Mouse (Mus musculus): Measurements from ENCODE around the gene Gm14308.
"Not testable (repeated sequence)": the region's sequence is repeated elsewhere in the genome, so short reads cannot be mapped to it uniquely, and the experiment has no call there.

The Gm14308 gene

DNA sequence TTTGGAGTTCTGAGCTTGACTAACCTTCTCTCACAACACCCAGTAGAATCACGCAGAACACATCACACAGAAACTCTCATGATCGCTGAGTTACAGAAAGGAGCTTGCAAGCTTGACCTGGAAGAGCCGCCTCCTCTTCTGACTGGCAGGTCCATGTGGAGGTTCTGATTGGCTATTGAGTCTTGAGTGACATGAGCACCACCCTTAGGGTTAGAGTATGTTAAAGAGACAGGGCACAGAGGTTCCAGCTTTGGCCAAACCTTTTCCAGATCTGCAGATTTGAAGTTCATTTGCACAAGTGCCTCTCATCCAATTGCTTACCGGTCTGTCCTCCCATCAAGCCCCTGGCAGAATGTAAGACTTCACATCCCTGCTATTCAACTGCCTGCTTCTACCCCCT lies at the start of gene Gm14308:
Gm14308 (minus strand) TSS at position 101 of the 400 bp plus-strand sequence.
- in situ Hi-C loops (cut with MboI; ENCODE audit: low sequenced_read_pairs), result not testable (repeated sequence)

DNA sequence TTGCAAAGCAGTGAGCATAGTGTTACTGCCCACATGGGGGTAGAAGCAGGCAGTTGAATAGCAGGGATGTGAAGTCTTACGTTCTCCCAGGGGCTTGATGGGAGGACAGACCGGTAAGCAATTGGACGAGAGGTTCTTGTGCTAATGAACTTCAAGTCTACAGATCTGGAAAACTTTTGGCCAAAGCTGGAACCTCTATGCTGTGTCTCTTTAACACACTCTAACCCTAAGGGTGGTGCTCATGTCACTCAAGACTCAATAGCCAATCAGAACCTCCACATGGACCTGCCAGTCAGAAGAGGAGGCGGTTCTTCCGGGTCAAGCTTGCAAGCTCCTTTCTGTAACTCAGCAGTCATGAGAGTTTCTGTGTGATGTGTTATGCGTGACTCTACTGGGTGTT lies 34.1 kb upstream of the Gm14308 start, which contains the start of gene Zfp973:
Zfp973 (plus strand) TSS at position 301 of the 400 bp plus-strand sequence.
- in situ Hi-C loops (cut with MboI; ENCODE audit: low sequenced_read_pairs), result not testable (repeated sequence)
